Mouse (Mus musculus) embryonic fibroblast, embryonic 13.5 days (primary cell): ENCODE measurements around the gene Hivep2. TPM values are rescaled to one million over a fixed set of nuclear protein-coding genes. Genes with fewer than 3 reads are reported as not detected.

Source experiments
- H3K27ac ChIP-seq: 2 replicates; pipeline ENCODE4 v1.5.1; 2012; ENCODE audit warnings: low read length, control low read depth, inconsistent platforms; ENCODE audit not compliant: insufficient read depth
- H3K4me1 ChIP-seq: 2 replicates; pipeline ENCODE4 v1.6.1; 2011; ENCODE audit warnings: low read length; ENCODE audit not compliant: control insufficient read depth, insufficient read depth
- H3K4me3 ChIP-seq: 2 replicates; pipeline ENCODE4 v1.5.1; 2011; ENCODE audit warnings: mild to moderate bottlenecking, control low read depth, low read length; ENCODE audit not compliant: insufficient read depth
- CTCF ChIP-seq: IDR thresholded peaks from 2 replicates; pipeline ENCODE4 v1.5.1; 2011; ENCODE audit warnings: mild to moderate bottlenecking, control low read depth, low read length, moderate library complexity, borderline replicate concordance; ENCODE audit not compliant: insufficient read depth
- POLR2A ChIP-seq: IDR thresholded peaks from 2 replicates; pipeline ENCODE4 v1.6.1; 2011; ENCODE audit warnings: low read depth, mild to moderate bottlenecking, control low read depth, low read length, moderate library complexity
- polyA plus RNA-seq: library from polyadenylated mRNA; stranded (reverse); fragments of >200 nt; gene quantifications from 2 replicates; pipeline ENCODE4 v1.2.4, GENCODE M21; 2011; ENCODE audit warnings: low read depth; ENCODE audit not compliant: missing spikeins, insufficient read length

The Hivep2 gene
- polyA plus RNA-seq, 1 experiment: 25.6 TPM

GRCm38 (mm10) chr10:14094033-14094432 is 128.2 kb downstream of the Hivep2 start:
- Histone ChIP-seq H3K4me3 (no peak overlapping the region), H3K4me1 (no peaks in the 10 kb centered on the region), H3K27ac (no peak overlapping the region)
- TF ChIP-seq POLR2A: no peak

- no peak overlapping the region for H3K4me3 ChIP-seq
- H3K4me1 ChIP-seq: no peaks in the 10 kb centered on the region
- no peak overlapping the region for H3K27ac ChIP-seq
- TF ChIP-seq POLR2A: no peak
- no peak for TF ChIP-seq CTCF
Observed at GRCm38 (mm10) chr10:14096045-14096444, 130.2 kb downstream of the Hivep2 start.

- H3K27ac ChIP-seq: no peak overlapping the region
- H3K4me1 ChIP-seq: no peaks in the 10 kb centered on the region
- TF ChIP-seq POLR2A (no peak), CTCF (no peak)
- H3K4me3 ChIP-seq: no peak overlapping the region
Observed at GRCm38 (mm10) chr10:14099182-14099581, 133.3 kb downstream of the Hivep2 start.

- Histone ChIP-seq H3K4me3 (no peak overlapping the region), H3K4me1 (no peaks in the 10 kb centered on the region), H3K27ac (no peak overlapping the region)
- TF ChIP-seq CTCF (no peak), POLR2A (no peak)
Observed at GRCm38 (mm10) chr10:14100041-14100440, 134.2 kb downstream of the Hivep2 start.

- no peaks in the 10 kb centered on the region for H3K4me1 ChIP-seq
- no peak overlapping the region for H3K4me3 ChIP-seq
- TF ChIP-seq CTCF: no peak
- TF ChIP-seq POLR2A: no peak
- H3K27ac ChIP-seq: no peak overlapping the region
Observed at GRCm38 (mm10) chr10:14100847-14101246, 135.0 kb downstream of the Hivep2 start.

- Histone ChIP-seq H3K27ac (no peak overlapping the region), H3K4me1 (no peaks in the 10 kb centered on the region), H3K4me3 (no peak overlapping the region)
- no peak for TF ChIP-seq CTCF
- TF ChIP-seq POLR2A: no peak
Observed at GRCm38 (mm10) chr10:14101966-14102365, 136.1 kb downstream of the Hivep2 start.

- Histone ChIP-seq H3K27ac (no peak overlapping the region), H3K4me1 (no peaks in the 10 kb centered on the region), H3K4me3 (no peak overlapping the region)
- TF ChIP-seq POLR2A (no peak), CTCF (no peak)
Observed at GRCm38 (mm10) chr10:14107980-14108671, 142.3 kb downstream of the Hivep2 start.

GRCm38 (mm10) chr10:14115846-14116245 is 150.0 kb downstream of the Hivep2 start:
- no peaks in the 10 kb centered on the region for H3K4me1 ChIP-seq
- no peak overlapping the region for H3K4me3 ChIP-seq
- TF ChIP-seq POLR2A (no peak), CTCF (no peak)
- H3K27ac ChIP-seq: no peak overlapping the region

GRCm38 (mm10) chr10:14116978-14117377 is 151.1 kb downstream of the Hivep2 start:
- H3K4me1 ChIP-seq: no peaks in the 10 kb centered on the region
- no peak overlapping the region for H3K4me3 ChIP-seq
- TF ChIP-seq POLR2A (no peak), CTCF (no peak)
- no peak overlapping the region for H3K27ac ChIP-seq

GRCm38 (mm10) chr10:14119201-14119600 is 153.3 kb downstream of the Hivep2 start:
- Histone ChIP-seq H3K4me1 (no peaks in the 10 kb centered on the region), H3K27ac (no peak overlapping the region), H3K4me3 (no peak overlapping the region)
- no peak for TF ChIP-seq CTCF

- H3K4me1 ChIP-seq: no peaks in the 10 kb centered on the region
- H3K27ac ChIP-seq: no peak overlapping the region
- no peak overlapping the region for H3K4me3 ChIP-seq
- TF ChIP-seq CTCF: no peak
Observed at GRCm38 (mm10) chr10:14120512-14120911, 154.6 kb downstream of the Hivep2 start.
